8 mouse cellular contexts compared by ENCODE assay signal in the genomic region with DNA sequence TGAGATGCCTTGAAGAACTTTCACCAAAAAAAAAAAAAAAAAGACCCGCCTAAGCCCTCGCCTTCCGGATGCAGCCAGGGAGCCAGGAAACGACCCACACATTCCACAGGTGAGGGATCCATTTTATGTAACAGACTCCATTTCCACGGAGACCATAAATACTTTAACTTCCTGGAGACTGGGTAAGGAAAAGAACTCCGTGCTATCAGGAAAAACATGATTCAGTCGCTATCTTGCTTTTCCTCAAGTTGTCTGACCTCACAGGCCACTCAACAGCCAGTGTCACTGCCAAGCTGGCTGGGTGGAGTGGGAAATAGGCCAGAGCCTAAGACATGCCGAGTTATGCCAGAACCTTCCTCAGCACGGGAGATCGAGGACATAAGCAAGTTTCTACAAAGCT. TPM values are rescaled to one million over a fixed set of nuclear protein-coding genes. Genes with fewer than 3 reads are reported as not detected.
DNase-seq lines count a peak whose midpoint lies in the region; ATAC-seq lines count a peak whose summit lies in the region.

No protein-coding gene starts in this region.

- no peak overlapping the region for H3K4me2 ChIP-seq in embryonic facial prominence, embryonic 13.5 days

- H3K27ac ChIP-seq in embryonic facial prominence, embryonic 13.5 days: peak overlapping the region; percentile 48; the same call in 1 of the 2 replicates
- H3K27ac ChIP-seq in embryonic facial prominence, embryonic 10.5 days (replicated peaks): no peak overlapping the region

- no peak for ATAC-seq in embryonic facial prominence, embryonic 13.5 days (ENCODE audit: insufficient number of reproducible peaks, insufficient read depth, low FRiP score, low TSS enrichment, low read depth)

- DNase-seq in embryonic facial prominence, embryonic 10.5 days (ENCODE audit: low spot score): no peak
- DNase-seq in gastrocnemius, postnatal 25 days: peak; percentile 54
- peak; percentile 54 to 69 for DNase-seq in kidney, adult 8-10 months
- peak; percentile 7 for DNase-seq in ovary, postnatal 14 days (ENCODE audit: low spot score)
- no peak for DNase-seq in frontal cortex, postnatal 14 days (ENCODE audit: low spot score in 2 of 2)
- no peak for DNase-seq in layer of hippocampus, postnatal 25 days (ENCODE audit: extremely low spot score in 1 of 2, low spot score in 1 of 2)
- no peak for DNase-seq in yolk sac, embryonic 10.5 days (ENCODE audit: low spot score)

- no peaks in the 10 kb centered on the region for H3K27me3 ChIP-seq in embryonic facial prominence, embryonic 13.5 days
- H3K27me3 ChIP-seq in embryonic facial prominence, embryonic 10.5 days (replicated peaks; ENCODE audit: low read depth, poor library complexity, severe bottlenecking): no peaks in the 10 kb centered on the region

- no peaks in the 10 kb centered on the region for H3K36me3 ChIP-seq in embryonic facial prominence, embryonic 13.5 days
- H3K36me3 ChIP-seq in embryonic facial prominence, embryonic 10.5 days (replicated peaks): peaks cover 9% of the 10 kb centered on the region

- H3K4me1 ChIP-seq in embryonic facial prominence, embryonic 13.5 days: peaks cover 23% of the 10 kb centered on the region; the same call in 1 of the 2 replicates
- H3K4me1 ChIP-seq in embryonic facial prominence, embryonic 10.5 days: peaks cover 22% of the 10 kb centered on the region

- no peak overlapping the region for H3K9ac ChIP-seq in embryonic facial prominence, embryonic 13.5 days

- no peak overlapping the region for H3K4me3 ChIP-seq in embryonic facial prominence, embryonic 13.5 days
- no peak overlapping the region for H3K4me3 ChIP-seq in embryonic facial prominence, embryonic 10.5 days

- H3K9me3 ChIP-seq in embryonic facial prominence, embryonic 13.5 days: no peaks in the 10 kb centered on the region
- H3K9me3 ChIP-seq in embryonic facial prominence, embryonic 10.5 days: no peaks in the 10 kb centered on the region

- whole genome bisulfite sequencing in embryonic facial prominence, embryonic 13.5 days: 70% methylated on average over 10 of the region's 10 CpGs
- WGBS in embryonic facial prominence, embryonic 10.5 days: 80% methylated on average over 10 of the region's 10 CpGs

RNA-seq across cellular contexts. Expression of a gene that starts 46.3 kb away (rescaled TPM):
- 14.5 and 23.7 TPM in 2 replicates for polyA plus RNA-seq in embryonic facial prominence, embryonic 13.5 days (2015; fragmentation: Nextera tagmentation; extraction: Ambion mirVana)
- 17.0 and 20.7 TPM in 2 replicates for polyA plus RNA-seq in embryonic facial prominence, embryonic 10.5 days (2016; fragmentation: Nextera tagmentation; extraction: Ambion mirVana)
- 10 to 100 TPM; 66.5 to 70.1 TPM for total RNA-seq in gastrocnemius, postnatal 25 days (2021)
- total RNA-seq in layer of hippocampus, postnatal 25 days (2021): 10 to 100 TPM; 17.5 to 21.9 TPM

Comparison
In these comparisons a context has a peak if more than half of its experiments do, and no peak if none do; other contexts are left out.
1. DNase-seq: peak in gastrocnemius, postnatal 25 days (single experiment), kidney, adult 8-10 months (2 of 2) and ovary, postnatal 14 days (single experiment); none in embryonic facial prominence, embryonic 10.5 days (single experiment), frontal cortex, postnatal 14 days (0 of 2), layer of hippocampus, postnatal 25 days (0 of 2) and yolk sac, embryonic 10.5 days (single experiment).